Mouse (Mus musculus): ENCODE measurements around the gene Capg.

DNA sequence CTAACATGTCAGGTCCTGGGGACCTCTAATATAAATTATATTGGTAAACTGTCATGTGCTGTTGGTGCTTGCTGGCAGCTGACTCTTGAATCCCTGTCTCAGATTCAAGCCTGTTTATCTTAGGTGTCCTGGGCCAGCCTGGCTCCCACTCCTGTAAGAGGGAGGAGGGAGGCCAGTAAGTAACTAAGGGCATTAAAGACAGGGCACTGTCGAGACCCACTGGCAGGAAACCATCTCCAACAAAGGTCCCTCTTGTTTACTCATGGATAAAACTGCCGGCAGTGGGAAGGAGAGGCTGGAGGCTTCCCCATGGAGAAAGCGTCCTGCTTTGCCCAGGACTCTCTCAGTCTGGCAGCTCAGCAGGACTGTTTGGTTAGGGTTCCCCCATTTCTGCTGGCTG is 27.6 kb downstream of the Capg start:
- TF ChIP-seq CTCF (IDR thresholded peaks at IDR 0.05; ENCODE audit: low read depth) (no peak), EP300 (optimal IDR thresholded peaks at IDR 0.05) (no peak)

Data from stomach, postnatal 0 days (tissue).